Mouse (Mus musculus): Measurements from ENCODE around the gene AC134908.4. TPM values are rescaled to one million over a fixed set of nuclear protein-coding genes. Genes with fewer than 3 reads are reported as not detected.
A peak's percentile ranks its signal among the peaks of the same experiment; 100 is the strongest.

AC134908.4 gene
- total RNA-seq (2021) (1 to 10 TPM in 1 of 2 experiments, not detected in 1; 1.2 TPM), polyA plus RNA-seq (2012; rRNA removed) (0.96 TPM in 1 of 2 replicates, not detected in the other)
- long read RNA-seq: 0 reads

DNA sequence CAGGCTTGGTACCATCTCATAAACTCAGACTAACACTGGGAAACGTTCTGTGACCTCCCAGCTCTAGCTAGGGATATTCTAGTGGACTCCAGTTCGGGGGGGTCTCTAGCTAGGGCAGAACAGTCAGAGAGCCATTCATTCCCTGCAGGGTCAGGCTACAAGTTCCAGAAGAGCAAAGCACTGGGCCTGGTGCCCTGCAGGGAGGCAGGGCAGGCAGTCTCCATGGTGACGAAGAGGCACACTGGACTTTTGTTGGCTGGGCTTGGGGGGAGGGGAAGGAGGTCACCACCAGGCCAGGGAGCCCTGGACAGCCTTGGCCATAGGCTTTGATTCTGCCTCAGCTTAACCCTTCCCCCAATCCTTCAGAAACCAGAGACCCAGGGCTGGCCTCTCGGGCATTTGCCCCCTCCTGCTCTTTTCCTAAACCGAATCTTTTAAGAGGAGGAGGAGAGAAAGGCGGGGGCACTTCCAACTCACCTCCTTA, at the start of gene AC134908.4:
Gene AC134908.4, minus strand, starts transcription at position 51 of the 484 bp plus-strand sequence.
- peak; percentile 49 for DNase-seq

DNA sequence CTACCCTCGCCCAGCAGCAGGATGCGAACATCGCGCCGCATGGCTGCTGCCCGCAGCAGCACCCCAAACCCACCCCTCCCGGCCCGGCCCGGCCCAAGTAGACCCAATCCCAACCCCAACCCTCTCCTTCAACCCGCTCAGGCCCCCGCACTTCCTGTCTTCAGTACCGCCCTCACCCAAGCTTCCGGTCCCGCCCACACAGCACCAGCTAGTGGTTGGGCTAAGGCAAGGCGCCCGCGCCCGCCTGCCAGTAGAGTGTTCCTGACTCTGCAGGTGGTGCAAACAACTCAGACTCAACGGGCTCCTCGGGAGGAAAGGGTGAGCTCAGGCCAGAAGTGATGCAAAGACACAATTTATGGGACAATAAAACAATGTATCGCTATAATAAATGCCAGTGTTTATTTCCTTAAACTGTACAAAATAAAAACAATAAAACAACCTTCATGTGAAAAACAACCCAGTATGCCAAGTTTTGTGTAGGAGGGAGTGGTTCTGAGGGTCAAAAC, 49.0 kb upstream of the AC134908.4 start, which contains the start of gene Rhot2:
Gene Rhot2, minus strand, starts transcription at position 456 of the 506 bp plus-strand sequence.
- peak; percentile 97 for DNase-seq

DNA sequence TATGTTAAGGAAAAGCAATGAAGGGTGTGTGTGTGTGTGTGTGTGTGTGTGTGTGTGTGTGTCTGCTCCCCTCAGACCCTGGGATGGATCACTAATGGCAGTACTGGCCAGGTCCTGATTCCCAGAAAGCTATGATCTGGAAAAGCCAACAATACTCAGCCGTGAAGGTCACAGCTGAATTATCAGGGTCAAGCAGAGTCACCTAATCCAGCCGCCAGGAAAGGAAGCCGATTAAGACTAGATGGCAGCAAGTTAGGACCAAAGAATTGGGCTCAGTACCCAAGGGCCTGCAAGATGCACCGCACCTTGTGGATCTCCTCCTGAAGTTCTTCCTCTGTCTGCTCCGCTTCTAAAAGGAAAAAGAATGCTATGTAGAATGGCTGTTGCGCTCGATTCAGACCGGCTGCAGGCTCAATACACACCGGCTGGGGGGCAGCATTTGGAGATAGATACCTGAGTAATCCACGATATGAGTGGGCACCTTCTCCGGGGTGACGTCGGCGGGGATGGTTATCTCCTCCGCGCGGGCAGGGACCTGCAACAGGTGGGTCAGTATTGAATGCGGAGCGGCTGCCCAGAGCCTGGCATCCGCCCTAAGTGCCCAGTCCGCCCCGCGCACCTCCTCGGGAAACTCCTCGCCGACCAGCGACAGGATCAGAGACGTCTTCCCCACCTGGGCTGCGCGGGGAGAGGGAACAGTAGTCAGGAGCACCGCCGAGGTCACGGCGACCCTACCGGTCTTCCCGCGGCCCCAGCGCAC, 48.4 kb upstream of the AC134908.4 start:
- peak; percentile 55 for DNase-seq

DNA sequence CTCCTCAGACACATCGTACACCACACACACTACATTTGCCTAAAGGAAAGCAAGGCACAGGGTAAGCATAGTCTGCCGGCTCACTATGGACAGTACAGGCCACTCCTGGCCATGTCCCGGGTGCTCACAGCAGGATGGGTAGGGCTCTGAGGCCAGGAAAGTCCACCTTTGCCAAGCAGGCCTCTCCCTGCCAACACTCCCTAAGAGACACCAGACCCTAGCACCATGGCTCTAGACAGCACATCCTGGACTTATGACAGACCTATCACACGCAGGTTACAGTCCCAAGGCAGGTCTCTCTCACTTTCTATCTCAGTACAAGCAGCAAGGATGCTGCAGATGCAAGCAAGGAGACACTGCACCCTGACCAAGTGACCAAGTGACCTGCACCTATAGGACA, 47.7 kb upstream of the AC134908.4 start:
- no peak for DNase-seq

DNA sequence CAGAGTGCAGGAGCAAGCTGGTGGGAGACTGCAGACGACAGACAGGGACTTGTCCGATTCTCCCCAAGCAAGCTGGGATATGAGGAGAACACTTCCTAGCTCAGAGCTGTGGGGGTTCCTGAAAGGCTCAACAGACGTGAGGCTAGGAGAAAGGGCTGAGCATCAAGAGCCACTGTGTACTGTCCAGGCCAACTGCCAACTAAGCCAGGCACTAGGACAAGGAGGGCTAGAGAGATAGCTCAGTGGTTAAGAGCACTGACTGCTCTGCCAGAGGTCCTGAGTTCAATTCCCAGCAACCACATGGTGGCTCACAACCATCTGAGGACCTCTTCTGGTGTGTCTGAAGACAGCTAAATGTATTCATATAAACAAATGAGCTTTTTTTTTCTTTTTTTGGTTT, 47.0 kb upstream of the AC134908.4 start:
- DNase-seq: no peak

DNA sequence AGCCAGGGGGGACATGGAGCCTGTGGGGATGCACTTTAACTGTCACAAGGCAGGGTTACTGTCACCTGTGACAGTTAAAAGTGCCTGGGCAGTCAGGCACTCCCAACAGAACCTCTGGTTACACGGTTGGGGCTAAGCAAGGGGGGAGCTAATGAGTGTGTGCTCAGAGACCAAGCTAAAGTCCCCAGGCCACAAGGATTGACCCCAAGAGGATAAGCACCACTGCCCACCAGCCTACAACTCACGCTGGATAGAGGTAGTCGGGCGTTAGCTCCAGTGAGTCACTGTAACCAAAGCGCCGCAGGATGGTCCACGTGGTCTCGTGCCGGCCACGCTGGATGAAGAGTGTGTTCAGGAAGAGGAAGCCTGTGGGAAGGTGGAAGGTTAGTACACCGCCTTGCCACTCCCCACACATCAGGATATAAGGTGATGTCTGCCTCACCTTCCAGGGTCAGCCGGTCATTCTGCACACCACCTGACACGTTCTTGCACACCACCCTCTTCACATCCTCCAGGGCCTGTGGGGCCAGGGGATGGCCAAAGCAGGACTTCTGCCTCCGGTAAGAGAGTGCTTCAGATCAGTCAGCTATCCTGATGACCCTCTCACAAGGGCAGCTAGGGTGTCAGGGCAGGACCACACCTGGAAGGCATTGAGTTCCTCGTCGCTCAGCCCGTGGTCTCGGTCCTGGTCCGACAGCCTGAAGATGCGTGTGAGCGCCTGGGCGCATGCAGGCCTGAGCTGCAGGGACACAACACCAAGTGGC, 45.8 kb upstream of the AC134908.4 start, which contains the start of gene Gm20683:
Gene Gm20683, minus strand, starts transcription at position 647 of the 764 bp plus-strand sequence.
- no peak for DNase-seq

DNA sequence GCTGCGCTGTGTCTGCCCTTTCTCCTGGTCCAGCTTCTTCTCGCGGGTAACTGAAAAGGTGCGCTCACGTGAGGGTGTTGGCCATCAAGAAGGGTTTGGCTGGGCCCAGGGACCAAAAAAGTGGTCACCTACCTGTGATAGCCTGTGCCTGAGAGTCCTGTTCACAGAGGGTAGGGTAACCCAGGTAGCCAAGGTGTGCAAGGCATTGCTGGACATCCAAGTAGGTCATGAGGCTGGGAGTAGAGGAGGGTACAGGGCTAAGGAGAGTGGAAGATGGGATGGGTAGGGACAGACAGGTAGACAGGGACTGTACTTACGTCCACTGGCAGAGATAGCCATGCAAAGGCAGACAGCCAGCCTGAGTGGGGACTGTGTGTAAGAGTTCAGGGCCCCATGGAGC, 45.1 kb upstream of the AC134908.4 start:
- DNase-seq: no peak

DNA sequence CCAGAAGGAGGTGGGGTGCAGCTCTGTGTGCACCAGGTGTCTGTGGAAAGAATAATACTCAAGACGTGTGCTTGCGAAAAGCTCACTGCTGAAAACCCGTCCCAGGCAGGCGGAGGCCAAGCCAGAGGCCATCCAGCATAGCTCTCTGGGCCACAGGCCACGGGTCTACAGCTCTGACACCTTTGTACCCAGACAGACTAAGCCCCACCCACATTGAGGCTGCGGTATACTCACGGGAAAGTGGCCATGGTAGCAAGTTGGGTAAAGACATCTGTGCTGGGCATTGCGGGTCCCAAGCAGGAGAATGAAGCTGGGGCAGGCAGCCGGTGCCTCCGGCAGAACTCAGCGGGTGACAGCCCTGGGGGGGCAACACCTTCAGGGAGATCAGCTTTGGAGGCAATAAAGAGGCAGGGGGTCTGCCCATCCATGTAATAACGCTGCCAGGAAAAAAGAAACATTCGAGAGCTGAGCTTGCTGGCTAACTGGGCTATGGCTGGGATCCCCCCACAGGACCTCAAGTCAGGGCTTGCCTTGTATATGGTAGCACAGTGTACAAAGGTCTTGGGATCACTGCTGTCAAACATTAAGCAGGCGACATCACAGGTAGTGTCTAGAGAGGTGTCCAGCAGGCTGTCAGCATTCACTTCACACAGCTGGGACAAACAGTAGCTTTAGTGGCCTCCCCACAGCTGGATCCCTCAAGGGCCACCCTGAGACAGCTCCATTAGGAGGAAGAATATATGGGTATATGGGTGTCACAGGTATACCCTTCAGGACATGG, 44.2 kb upstream of the AC134908.4 start:
- DNase-seq: no peak

DNA sequence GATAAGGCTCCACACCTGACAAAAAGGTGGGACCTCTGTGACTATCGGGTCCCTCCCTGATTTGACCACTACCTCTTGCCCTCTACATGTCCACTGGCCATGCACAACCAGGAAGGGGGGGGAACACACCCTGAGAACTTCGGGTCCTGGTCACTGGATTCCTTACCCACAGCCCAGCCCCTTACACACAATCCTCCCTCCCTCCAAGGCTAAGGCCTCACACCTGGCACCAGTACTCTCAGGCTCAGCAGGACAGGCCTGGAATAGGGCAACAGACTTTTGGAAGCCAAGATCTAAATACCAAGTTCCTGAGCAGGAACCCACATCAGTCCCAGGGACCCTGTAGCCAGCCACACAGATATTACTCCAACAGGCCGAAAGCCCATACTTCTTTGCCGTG, 43.4 kb upstream of the AC134908.4 start:
- no peak for DNase-seq

DNA sequence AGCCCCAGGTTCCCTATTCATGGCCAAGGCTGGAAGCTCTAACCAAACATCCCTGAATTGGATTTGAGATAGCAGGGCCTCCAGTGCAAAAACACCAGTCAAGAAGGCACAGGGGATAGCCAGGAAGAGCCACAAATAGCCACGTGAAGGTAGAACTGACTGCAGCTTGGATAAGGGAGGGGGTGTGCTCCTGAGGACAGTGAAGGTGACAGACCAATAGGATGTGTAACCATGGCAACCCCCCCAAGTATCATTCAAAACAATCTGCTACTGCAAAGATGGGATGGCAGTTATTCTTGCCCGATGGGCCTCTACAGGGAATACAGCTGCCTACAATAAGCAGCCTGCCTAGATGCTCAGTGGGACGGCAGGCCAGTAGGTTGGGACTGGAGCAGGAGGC, 42.1 kb upstream of the AC134908.4 start:
- DNase-seq: no peak

DNA sequence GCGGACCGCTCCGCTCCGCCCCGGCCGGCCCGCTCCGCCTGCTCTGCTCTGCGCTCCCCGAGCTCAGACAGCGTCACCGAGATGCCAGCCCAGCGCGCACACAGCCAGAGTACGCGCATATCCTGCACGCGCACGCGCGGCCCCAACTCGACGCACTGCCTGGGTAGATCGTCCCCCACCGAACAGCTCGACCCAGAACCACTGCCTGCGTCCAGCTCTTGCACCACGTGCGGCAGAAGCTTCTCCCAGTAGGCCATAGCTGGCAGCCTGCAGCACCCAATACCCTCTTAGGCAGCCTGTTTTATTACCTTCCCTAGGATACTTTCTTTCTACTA, 41.6 kb upstream of the AC134908.4 start, which contains the start of gene Rhbdl1:
Gene Rhbdl1, minus strand, starts transcription at position 220 of the 335 bp plus-strand sequence.
- DNase-seq: peak; percentile 93

DNA sequence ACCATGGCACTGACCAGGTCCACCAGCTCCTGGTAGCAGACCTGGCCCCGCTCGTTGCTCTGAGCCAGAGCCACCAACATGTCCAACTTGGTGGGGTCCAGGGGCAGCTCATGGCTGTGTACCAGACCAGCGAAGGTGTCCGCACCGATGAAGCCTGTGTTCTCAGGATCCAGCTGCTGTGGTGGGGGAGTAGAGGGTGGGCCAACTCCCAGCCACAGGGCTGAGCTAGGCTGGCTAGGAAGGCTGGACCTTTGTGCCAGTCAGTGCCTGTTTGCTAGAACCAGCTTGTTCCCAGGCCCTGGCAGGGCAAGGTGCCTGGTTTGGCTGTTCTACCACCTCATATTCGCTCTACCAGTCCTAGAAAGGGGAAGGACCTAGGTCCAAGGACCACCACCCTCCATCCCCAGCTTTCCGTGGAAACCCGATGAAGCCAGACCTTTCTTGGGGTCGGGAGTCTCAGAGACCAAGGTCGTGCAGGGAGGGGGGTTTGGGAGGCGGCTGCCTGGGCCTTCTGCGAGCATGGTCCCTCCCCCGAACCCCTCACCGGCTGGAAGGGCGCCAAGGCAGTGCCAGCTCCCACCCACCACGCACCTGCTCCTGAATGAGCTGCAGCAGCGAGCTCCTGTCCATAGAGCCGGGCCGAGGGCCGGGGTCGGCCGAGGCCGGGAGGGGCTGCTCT, 41.1 kb upstream of the AC134908.4 start:
- DNase-seq: no peak

DNA sequence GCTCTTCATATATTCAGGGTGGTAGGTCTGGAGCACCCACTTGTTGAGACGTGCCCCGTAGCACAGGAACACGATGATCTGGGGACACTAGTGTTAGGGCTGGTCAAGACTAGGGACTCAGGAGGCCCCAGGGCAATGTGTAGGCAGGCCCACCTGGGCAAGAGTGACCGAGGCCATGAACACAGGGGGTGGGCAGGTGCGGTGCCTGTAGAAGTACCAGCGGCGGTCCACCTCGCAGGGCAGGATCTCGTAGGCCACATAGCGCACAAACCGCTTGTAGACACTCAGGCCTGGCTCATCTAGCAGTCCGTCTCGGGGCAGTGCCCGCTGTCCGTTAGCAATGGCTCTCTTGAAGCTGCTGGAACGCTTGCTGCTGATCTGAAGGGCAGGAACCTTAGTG, 40.4 kb upstream of the AC134908.4 start:
- peak; percentile 42 for DNase-seq

DNA sequence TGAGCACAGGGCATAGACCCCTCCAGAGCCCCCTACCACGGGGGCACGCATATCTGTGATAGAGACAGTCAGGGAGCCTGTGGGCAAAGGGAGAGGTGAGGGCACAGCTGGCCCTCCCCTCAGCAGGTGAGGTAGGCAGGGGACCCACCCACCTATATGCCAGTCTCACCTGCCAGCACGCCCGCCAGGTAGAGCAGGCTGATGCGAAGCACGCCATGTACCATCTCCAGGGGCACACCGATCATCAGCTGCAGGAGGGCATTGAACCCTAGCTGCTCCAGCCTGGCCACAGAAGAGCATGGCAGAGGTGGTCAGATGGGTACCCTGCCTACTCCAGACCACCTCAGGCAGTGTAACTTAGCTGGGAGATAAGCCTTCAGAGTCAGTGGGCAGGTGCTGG, 39.8 kb upstream of the AC134908.4 start:
- DNase-seq: no peak

DNA sequence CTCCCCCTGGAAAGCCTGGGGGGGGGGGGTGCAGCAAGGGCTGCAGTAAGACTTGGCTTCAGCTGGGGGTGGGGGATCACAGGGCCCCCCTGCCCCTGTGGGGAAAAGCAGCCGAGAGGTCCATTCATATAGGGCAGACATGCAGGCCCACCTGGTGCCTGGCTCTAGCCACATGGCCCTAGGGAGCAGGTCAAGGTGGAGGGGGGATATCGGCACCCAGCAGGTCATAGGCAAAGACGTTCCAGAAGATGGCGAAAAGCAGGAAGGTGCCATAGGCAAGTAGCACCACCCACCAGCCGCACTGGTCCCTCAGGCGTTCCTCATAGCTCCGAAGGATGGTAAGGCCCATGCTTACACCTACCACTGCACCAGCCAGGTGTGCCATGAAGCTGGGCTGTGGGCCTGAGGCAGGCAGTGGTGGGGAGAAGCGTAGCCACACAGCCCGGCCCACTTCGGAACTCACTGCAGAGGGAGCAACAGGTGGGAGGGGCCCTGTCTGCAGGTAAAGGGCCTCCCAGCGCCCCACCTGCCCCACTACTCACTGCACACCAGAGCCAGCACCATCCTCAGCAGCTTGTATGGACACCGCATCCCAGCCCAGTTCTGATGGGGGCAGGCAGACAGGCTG, 39.2 kb upstream of the AC134908.4 start:
- no peak for DNase-seq

DNA sequence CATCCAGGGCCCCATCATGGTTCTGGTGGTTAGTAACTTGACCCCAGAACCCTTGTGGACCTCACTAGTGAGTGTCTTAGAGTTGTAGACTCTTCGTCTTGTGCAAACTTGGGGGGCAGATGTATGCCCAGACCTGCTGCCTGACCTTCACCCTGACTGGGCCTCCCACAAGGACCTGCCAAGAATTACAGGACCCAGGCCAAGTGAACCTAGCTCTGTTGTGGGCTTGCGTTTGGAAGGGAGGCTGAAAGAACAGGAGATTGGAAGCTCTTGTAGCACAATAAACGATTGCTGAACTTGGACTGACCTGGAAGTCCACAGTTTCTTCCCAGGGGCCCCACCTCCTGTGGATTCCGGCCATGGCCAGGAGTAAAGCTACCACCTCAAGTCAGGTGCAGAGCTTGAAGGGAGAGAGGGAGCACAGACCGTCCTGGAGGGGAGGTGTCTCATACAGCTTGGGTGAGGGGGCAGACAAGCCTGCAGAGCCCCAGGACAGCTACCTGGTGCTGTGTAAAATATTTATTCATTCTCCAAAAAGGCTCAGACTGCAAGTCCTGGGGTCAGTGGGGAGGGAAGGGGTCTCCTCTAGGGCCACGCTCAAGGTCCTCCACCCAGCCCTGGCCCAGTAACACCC, 38.6 kb upstream of the AC134908.4 start:
- DNase-seq: peak; percentile 68

DNA sequence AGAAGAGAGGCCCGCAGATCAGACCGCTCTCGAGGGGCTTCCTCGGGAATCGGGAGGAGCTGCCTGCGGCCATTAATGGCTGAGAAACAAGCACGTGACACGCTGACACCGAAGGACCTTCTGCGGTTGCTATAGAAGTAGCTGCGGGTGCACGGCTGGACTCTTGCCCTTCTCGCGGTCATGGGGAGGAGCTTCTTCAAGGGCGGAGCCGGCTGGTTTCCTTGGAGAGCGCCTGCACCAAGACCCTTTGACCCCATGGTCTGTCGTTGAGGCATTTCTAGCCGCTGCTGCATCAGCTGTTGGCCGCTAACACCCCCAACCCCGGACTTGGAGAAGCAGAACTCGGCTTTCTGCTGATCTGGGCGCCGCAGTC, 37.8 kb upstream of the AC134908.4 start, which contains the start of gene Stub1:
Gene Stub1, minus strand, starts transcription at position 114 of the 373 bp plus-strand sequence.
- DNase-seq: peak; percentile 97

DNA sequence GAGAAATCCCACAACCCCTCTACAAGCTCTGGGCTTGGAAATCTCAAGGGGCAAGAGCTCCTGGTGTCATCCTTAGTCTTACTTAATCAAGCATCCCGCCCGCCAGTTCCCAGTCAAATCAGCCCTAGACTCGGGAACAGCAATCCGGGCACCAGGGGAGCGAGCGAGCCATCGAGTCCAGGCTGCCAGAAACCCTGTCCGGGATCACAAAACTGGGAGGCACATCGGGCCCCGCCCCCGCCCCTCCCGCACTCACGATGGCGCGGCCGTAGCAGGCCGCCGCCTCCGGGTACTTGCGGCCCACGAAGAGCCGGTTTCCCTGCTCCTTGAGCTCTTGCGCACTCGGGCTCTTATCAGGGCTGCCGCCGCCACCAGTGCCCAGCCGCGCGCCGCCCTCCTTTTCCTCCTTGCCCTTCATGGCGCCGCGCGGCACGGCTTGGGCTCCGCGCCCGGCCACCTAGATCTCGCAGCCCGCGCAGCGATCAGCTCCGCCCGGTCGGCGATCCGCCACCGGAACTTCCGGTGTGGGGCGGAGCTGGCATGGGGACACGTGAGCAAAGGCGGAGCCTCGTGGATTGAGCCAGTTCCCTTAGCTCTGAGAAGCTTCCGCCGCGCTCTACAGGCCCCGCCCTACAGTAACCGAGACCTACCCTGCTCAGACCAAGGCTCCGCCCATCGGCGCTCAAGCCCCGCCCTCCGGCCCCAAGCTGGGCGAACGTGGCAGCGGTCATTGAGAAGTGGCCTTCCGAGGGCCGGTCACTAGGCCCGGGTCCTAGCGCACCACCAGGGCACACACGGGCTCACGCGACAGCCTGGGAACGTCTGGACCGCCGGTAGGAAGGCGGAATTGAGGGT, 37.2 kb upstream of the AC134908.4 start:
- DNase-seq: peak; percentile 100
